Mouse (Mus musculus): ENCODE measurements around the gene Nat14. TPM values are rescaled to one million over a fixed set of nuclear protein-coding genes. Genes with fewer than 3 reads are reported as not detected.
A peak's percentile ranks its signal among the peaks of the same experiment; 100 is the strongest.

Gene Nat14
- polyA plus RNA-seq, 1 experiment from 2014 or later = 5.5 TPM

GRCm38 (mm10) chr7:4920496-4920895 lies 1.3 kb upstream of the Nat14 start:
- Histone ChIP-seq H3K9me3 (replicated peaks) (no peaks in the 10 kb centered on the region), H3K4me2 (no peak overlapping the region), H3K27me3 (replicated peaks) (no peaks in the 10 kb centered on the region), H3K4me3 (no peak overlapping the region), H3K27ac (ENCODE audit: poor library complexity, severe bottlenecking) (peak overlapping the region; percentile 73), H3K4me1 (replicated peaks) (peaks cover 60% of the 10 kb centered on the region), H3K9ac (no peak overlapping the region), H3K36me3 (peaks cover 37% of the 10 kb centered on the region)
- no peak for ATAC-seq (ENCODE audit: insufficient number of reproducible peaks, low FRiP score)
- 83% methylated on average over 19 of the region's 19 CpGs for WGBS

- 34% methylated on average over 23 of the region's 23 CpGs for WGBS
- peaks cover 64% of the 10 kb centered on the region for H3K4me1 ChIP-seq (replicated peaks)
Measured at GRCm38 (mm10) chr7:4920976-4921823, 628 bp upstream of the Nat14 start.

GRCm38 (mm10) chr7:4922508-4922907 lies 680 bp downstream of the Nat14 start:
- Histone ChIP-seq H3K27me3 (replicated peaks) (peaks cover 5% of the 10 kb centered on the region; the same call in 1 of the 2 replicates), H3K4me2 (peak overlapping the region; percentile 87), H3K4me3 (peak overlapping the region; percentile 38), H3K27ac (ENCODE audit: poor library complexity, severe bottlenecking) (peak overlapping the region; percentile 39; the same call in 1 of the 2 replicates), H3K9me3 (replicated peaks) (no peaks in the 10 kb centered on the region), H3K36me3 (peaks cover 34% of the 10 kb centered on the region), H3K9ac (peak overlapping the region; percentile 66), H3K4me1 (replicated peaks) (peaks cover 63% of the 10 kb centered on the region)
- ATAC-seq (ENCODE audit: insufficient number of reproducible peaks, low FRiP score) = peak; percentile 31; the same call in 1 of the 2 replicates
- under 1% methylated on average over 14 of the region's 14 CpGs for WGBS

More at GRCm38 (mm10) chr7:4920976-4921823, 628 bp upstream of the Nat14 start:
- no peaks in the 10 kb centered on the region for H3K9me3 ChIP-seq (replicated peaks)
- H3K27me3 ChIP-seq (replicated peaks) = no peaks in the 10 kb centered on the region
- no peak overlapping the region for H3K4me3 ChIP-seq
- peak overlapping the region; percentile 73 for H3K27ac ChIP-seq (ENCODE audit: poor library complexity, severe bottlenecking)
- H3K36me3 ChIP-seq = peaks cover 37% of the 10 kb centered on the region
- no peak for ATAC-seq (ENCODE audit: insufficient number of reproducible peaks, low FRiP score)
- H3K9ac ChIP-seq = peak overlapping the region; percentile 51
- peak overlapping the region; percentile 35 for H3K4me2 ChIP-seq

- no peaks in the 10 kb centered on the region for H3K9me3 ChIP-seq (replicated peaks)
Measured at GRCm38 (mm10) chr7:4922931-4923565, 1.2 kb downstream of the Nat14 start.

GRCm38 (mm10) chr7:4923586-4924364 lies 1.9 kb downstream of the Nat14 start:
- Histone ChIP-seq H3K9ac (peak overlapping the region; percentile 63), H3K4me3 (peak overlapping the region; percentile 38), H3K27ac (ENCODE audit: poor library complexity, severe bottlenecking) (peak overlapping the region; percentile 52), H3K4me2 (peak overlapping the region; percentile 87), H3K27me3 (replicated peaks) (peaks cover 5% of the 10 kb centered on the region; the same call in 1 of the 2 replicates), H3K9me3 (replicated peaks) (no peaks in the 10 kb centered on the region), H3K4me1 (replicated peaks) (peaks cover 63% of the 10 kb centered on the region), H3K36me3 (peaks cover 21% of the 10 kb centered on the region)
- no peak for ATAC-seq (ENCODE audit: insufficient number of reproducible peaks, low FRiP score)
- whole genome bisulfite sequencing = 5% methylated on average over 37 of the region's 37 CpGs

More at GRCm38 (mm10) chr7:4922931-4923565, 1.2 kb downstream of the Nat14 start:
- Histone ChIP-seq H3K27ac (ENCODE audit: poor library complexity, severe bottlenecking) (peak overlapping the region; percentile 39), H3K9ac (peak overlapping the region; percentile 66), H3K4me1 (replicated peaks) (peaks cover 63% of the 10 kb centered on the region), H3K27me3 (replicated peaks) (peaks cover 5% of the 10 kb centered on the region; the same call in 1 of the 2 replicates), H3K36me3 (peaks cover 29% of the 10 kb centered on the region), H3K4me2 (peak overlapping the region; percentile 87), H3K4me3 (peak overlapping the region; percentile 38)
- 2% methylated on average over 14 of the region's 14 CpGs for WGBS
- no peak for ATAC-seq (ENCODE audit: insufficient number of reproducible peaks, low FRiP score)

GRCm38 (mm10) chr7:4924483-4924882 lies 2.7 kb downstream of the Nat14 start:
- peak overlapping the region; percentile 63 for H3K9ac ChIP-seq
- H3K9me3 ChIP-seq (replicated peaks) = no peaks in the 10 kb centered on the region
- peaks cover 63% of the 10 kb centered on the region for H3K4me1 ChIP-seq (replicated peaks)
- H3K4me3 ChIP-seq = peak overlapping the region; percentile 38; the same call in 1 of the 2 replicates
- peaks cover 5% of the 10 kb centered on the region; the same call in 1 of the 2 replicates for H3K27me3 ChIP-seq (replicated peaks)
- ATAC-seq (ENCODE audit: insufficient number of reproducible peaks, low FRiP score) = no peak
- under 1% methylated on average over 4 of the region's 4 CpGs for WGBS
- H3K36me3 ChIP-seq = peaks cover 14% of the 10 kb centered on the region
- peak overlapping the region; percentile 52 for H3K27ac ChIP-seq (ENCODE audit: poor library complexity, severe bottlenecking)
- H3K4me2 ChIP-seq = peak overlapping the region; percentile 87

GRCm38 (mm10) chr7:4924891-4925301 lies 3.1 kb downstream of the Nat14 start:
- 8% methylated on average over 4 of the region's 4 CpGs for WGBS
- ATAC-seq (ENCODE audit: insufficient number of reproducible peaks, low FRiP score) = no peak; the same call in 1 of the 2 replicates

GRCm38 (mm10) chr7:4925441-4926381 lies 3.9 kb downstream of the Nat14 start, which contains the start of gene Ssc5d:
Gene Ssc5d, plus strand, starts transcription at chr7:4925785.
- H3K4me2 ChIP-seq = peak within 1 kb of the TSS; percentile 87
- peaks cover 2% of the 10 kb centered on the region for H3K36me3 ChIP-seq
- peak within 1 kb of the TSS; percentile 50 for H3K9ac ChIP-seq
- H3K27me3 ChIP-seq (replicated peaks) = peaks cover 5% of the 10 kb centered on the region; the same call in 1 of the 2 replicates
- peak within 1 kb of the TSS; percentile 52 for H3K27ac ChIP-seq (ENCODE audit: poor library complexity, severe bottlenecking)
- H3K9me3 ChIP-seq (replicated peaks) = no peaks in the 10 kb centered on the region
- WGBS = 7% methylated on average over 5 of the region's 6 CpGs
- no peak within 1 kb of the TSS for H3K4me3 ChIP-seq
- peak; percentile 20; the same call in 1 of the 2 replicates for ATAC-seq (ENCODE audit: insufficient number of reproducible peaks, low FRiP score)
- H3K4me1 ChIP-seq (replicated peaks) = peaks cover 62% of the 10 kb centered on the region

More at GRCm38 (mm10) chr7:4924891-4925301, 3.1 kb downstream of the Nat14 start:
- Histone ChIP-seq H3K27me3 (replicated peaks) (peaks cover 5% of the 10 kb centered on the region; the same call in 1 of the 2 replicates), H3K4me2 (peak overlapping the region; percentile 87; the same call in 1 of the 2 replicates), H3K4me1 (replicated peaks) (peaks cover 63% of the 10 kb centered on the region), H3K9ac (peak overlapping the region; percentile 42), H3K36me3 (peaks cover 10% of the 10 kb centered on the region), H3K4me3 (no peak overlapping the region), H3K27ac (ENCODE audit: poor library complexity, severe bottlenecking) (peak overlapping the region; percentile 52), H3K9me3 (replicated peaks) (no peaks in the 10 kb centered on the region)

- Histone ChIP-seq H3K4me1 (replicated peaks) (peaks cover 50% of the 10 kb centered on the region), H3K27me3 (replicated peaks) (peaks cover 5% of the 10 kb centered on the region; the same call in 1 of the 2 replicates), H3K9ac (no peak overlapping the region), H3K27ac (ENCODE audit: poor library complexity, severe bottlenecking) (no peak overlapping the region), H3K36me3 (no peaks in the 10 kb centered on the region), H3K9me3 (replicated peaks) (no peaks in the 10 kb centered on the region), H3K4me3 (no peak overlapping the region), H3K4me2 (no peak overlapping the region)
- no peak for ATAC-seq (ENCODE audit: insufficient number of reproducible peaks, low FRiP score)
- 67% methylated on average over 16 of the region's 16 CpGs for WGBS
Measured at GRCm38 (mm10) chr7:4926849-4927248, 5.0 kb downstream of the Nat14 start.
